Mouse (Mus musculus) hematopoietic stem cell, adult 5-6 weeks (primary cell): Measurements from ENCODE around the gene Vwa8. TPM values are rescaled to one million over a fixed set of nuclear protein-coding genes. Genes with fewer than 3 reads are reported as not detected.
A peak's percentile ranks its signal among the peaks of the same experiment; 100 is the strongest.

Source experiments
- ATAC-seq, 2 experiments: fragments of 125-278 bp in 1 of 2; replicated peaks in 1 of 2; 2 replicates each; pipeline ENCODE4 v1.8.0; 2016 to 2017; ENCODE audit warnings: inconsistent platforms in 2 of 2, mild to moderate bottlenecking in 2 of 2, moderate number of reproducible peaks in 2 of 2, low read depth in 1 of 2, moderate TSS enrichment in 1 of 2; ENCODE audit not compliant: low FRiP score in 2 of 2, poor library complexity in 2 of 2, severe bottlenecking in 2 of 2, insufficient read depth in 1 of 2, low TSS enrichment in 1 of 2
- total RNA-seq: library from RNA; stranded (forward); fragments of 172-1452, 232-1000 nt; gene quantifications from 2 replicates; pipeline ENCODE4 v1.2.3, GENCODE M21; 2017

Gene Vwa8
- total RNA-seq, 1 experiment from 2014 or later, result 34.7 TPM

DNA sequence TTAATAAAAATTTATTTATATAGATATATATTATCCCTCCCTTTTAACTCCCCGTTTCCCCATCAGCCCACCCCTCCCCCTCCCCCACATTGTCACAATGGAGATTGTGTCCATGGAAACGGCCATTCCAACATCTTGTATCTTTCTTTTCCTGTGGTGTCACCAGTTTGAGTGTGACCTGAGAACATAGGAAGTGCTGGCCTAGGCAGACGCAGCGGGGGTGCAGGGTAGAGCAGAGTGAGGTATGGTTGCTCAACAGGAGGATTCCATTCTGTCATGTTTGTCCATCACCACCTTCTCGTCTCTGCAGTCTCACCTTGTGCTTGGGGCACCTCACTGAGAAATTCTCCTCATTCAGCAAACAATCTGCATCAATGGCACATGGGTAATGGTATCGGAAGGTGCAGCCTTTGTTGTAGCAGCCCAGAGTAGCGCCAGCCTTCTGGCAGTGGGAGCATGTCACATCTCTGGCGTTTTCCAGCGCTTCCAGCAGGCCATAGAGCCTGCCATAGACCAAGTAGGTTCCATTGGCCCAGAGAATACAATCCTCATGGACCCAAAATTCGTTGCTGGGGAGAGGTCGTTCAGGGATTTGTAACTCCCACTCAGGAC is 363.6 kb downstream of the Vwa8 start:
- no peak for ATAC-seq

GRCm38 (mm10) chr14:79214129-79214528 is 365.3 kb downstream of the Vwa8 start:
- no peak for ATAC-seq

GRCm38 (mm10) chr14:79214660-79215249 is 365.9 kb downstream of the Vwa8 start:
- no peak for ATAC-seq

DNA sequence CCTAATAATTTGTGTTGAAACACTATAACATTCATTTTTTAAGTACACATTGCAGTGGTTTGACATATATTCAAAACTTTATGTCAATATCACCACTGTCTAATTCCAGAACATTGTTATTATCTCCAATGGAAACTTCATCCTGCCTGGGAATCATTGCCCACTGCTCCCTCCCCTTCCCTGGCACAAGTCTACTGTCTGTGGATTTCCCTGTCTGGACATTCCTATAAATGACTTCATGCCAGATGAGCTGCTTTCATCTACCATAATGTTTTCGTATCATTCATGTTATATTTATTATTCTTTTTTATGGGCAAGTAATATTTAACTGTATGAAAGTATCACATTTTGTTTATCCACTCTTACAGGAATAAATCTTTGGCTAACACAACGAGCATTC is 367.5 kb downstream of the Vwa8 start:
- no peak for ATAC-seq

DNA sequence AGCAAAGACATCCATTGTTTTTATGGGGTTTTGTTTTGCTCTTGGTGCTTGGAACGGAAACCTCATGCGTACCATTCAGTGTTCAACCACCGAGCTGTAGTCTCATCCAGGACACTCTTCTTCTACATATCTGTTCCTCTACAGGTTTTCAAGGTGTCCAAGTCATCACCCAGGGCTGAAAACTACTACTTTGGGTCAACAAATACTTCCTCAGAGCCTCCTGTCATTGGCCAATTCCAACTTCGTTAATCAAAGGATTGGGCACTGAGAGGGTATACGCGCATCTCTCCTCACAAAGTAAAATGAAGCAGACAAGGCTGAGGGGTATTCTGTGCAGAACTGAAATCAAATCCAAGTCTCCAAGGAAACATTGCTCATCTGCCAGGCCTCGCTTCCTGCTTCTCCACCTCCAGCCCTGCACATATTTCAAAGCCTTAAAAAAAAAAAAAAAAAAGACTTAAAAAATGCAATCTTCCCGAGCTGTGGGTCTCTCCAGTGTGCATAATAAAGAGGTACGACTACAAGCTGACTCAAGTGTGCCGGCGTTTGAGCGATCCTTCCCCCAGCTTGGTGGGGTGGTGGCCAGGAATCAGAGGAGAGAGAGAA is 374.7 kb downstream of the Vwa8 start:
- ATAC-seq, result no peak

DNA sequence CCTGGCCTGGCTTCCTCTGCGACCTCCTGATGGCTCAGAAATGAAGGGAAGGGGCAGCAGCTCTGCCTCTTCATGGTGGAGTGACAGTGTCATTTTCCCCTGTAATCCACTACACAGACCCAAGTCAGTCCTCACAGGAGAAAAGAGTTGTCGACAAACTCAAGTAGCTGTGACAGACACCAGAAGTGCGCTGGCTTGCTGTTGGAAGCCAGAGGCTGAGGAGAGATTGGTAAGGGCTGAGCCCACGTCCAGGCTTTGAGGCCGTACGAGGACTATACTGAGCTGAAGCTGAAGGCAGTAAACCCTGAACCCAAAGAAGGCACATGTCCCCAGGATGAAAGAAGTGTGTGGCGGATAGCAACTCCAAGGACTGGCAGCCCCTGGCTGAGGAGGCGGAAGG is 376.6 kb downstream of the Vwa8 start:
- ATAC-seq, result no peak

DNA sequence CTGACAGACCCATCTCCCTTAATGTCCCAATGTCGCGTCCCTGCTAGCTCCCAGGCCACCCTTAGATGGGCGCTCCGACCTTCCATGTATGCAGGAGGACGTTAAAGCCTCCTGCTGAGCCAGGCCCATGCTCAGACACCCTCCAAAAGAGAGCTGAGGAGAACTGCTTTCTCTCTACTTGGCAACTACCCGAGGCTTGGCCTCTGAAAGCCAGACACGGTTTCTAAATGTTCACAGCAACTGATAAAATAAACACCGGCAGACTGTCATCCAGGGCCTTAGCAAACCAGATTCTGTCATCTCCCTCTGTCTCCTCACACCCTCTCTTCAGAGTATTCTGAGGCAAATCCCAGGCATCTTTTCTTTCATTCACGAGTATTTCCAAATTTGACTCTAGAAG is 377.2 kb downstream of the Vwa8 start:
- no peak for ATAC-seq

- no peak for ATAC-seq
Measured at GRCm38 (mm10) chr14:79226741-79227140, 377.9 kb downstream of the Vwa8 start.

- no peak for ATAC-seq
Measured at GRCm38 (mm10) chr14:79227955-79228354, 379.1 kb downstream of the Vwa8 start.

- ATAC-seq, result no peak
Measured at GRCm38 (mm10) chr14:79231677-79232076, 382.8 kb downstream of the Vwa8 start.

DNA sequence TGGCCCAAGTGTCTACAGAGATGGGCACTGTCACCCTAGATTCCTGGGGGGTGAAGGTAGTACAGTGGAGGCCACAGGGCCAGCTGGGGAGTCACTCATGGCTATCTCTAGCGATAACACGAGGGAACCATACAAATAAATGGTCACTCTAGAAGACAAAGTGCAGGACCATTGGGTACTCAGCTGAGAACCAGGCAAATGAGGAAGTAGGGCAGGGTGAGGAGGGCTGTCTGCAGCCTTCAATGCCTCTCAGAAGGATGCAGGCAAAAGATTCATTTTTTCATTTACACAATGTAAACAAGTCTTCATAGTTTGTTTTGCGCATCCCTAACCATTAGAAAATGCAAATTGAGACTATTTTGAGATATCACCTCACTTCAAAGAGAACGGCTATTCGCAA is 384.8 kb downstream of the Vwa8 start:
- ATAC-seq, result peak; percentile 59 to 71

- ATAC-seq, result no peak
Measured at GRCm38 (mm10) chr14:79234513-79234912, 385.7 kb downstream of the Vwa8 start.

DNA sequence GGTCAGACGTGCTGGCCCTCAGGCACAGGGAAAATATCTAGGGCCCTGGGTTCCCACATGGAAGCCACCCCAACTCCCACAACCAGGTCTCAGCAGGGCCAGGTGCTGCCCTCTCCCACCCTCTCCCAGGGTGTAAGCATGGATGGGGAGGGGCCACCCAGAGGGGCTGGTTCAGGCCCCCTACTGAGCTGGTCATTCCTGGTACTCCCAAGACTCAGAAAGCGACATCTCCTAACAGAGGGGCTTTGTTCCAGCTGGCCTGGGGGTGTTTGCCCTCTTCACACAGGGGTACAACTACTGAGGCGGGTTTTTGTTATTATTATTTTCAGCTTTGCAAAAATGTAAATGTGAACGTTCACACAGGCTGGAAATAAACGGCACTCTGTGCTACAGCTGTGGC is 386.3 kb downstream of the Vwa8 start:
- no peak for ATAC-seq

DNA sequence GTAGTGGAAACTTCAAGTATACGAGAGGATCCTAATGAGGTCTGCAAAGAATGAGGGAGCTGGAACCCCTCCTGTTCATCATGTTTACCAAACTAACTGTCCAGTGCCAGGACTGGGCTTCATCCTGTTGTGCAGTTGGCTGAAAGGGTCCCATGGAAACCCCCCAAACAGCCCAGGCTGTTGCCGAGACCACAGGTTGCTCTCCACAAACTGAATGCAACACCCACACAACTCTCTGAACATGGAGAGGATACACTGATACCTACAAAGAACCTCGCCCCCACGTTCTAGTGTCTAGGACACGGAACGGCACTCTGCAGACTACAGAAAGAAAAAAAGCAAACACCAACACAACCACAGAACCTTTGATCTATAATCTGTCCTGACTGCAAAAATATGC is 387.4 kb downstream of the Vwa8 start:
- ATAC-seq, result no peak

GRCm38 (mm10) chr14:79239402-79239801 is 390.6 kb downstream of the Vwa8 start:
- ATAC-seq, result no peak

DNA sequence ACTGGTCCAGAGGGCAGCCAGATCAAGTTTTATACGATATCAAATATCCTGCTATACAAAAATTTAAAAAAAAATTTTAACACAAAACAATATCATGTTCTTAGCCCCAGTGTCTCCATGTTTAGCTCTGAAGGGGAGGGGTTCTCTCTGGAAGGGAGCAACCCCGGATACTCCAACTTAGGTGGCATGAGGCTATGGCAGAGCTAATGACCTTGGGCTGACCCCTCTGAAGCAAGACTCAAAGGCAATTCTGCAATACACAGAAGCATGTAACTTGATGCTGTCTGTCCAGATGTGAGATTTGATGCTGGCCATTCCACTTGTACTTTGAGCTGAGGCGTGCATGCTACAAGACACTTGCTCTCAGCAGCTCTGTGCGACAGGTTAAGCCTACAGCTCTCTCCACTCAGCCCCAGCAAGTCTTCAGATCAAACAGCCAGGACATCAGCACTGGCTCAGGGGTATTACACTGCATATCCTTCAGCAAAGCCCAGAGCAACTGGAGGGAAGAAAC is 392.3 kb downstream of the Vwa8 start:
- no peak for ATAC-seq

DNA sequence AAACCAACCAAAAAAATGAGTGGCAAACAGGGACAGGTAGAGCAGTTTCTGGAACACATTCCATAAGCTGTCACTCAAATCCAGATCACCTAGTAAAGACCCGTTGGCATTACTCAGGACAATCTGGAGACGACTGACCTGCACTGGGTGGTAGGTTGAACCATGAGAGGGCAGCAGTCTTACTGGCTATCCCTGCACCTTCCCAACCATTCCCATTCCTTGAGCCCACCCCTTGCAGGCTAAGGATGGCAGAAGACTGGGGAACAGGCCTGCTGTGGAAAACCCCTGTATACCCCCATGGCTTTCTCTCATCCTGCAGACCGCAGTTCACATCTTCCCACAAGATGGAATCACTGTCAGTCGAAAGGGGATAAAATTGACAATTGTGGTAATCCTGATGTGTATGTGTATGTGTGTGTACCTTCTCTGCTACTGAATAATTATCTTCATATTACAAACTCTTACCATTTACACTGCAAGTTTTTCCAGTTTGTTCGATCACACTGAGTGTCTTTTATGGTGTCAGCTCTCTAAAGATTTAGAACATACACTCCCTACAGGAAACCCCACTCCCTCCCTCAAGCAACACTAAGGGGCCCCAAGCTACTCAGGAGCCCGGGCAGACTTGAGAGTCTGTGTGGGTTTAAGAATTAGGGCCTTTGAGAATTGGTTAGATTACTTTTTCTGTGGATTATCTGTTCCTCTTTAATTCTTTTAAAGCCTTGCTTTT is 393.0 kb downstream of the Vwa8 start:
- ATAC-seq, result no peak

GRCm38 (mm10) chr14:79242386-79242720 is 393.5 kb downstream of the Vwa8 start:
- ATAC-seq, result no peak
